Mouse (Mus musculus): ENCODE data around the gene Myadm. TPM values are rescaled to one million over a fixed set of nuclear protein-coding genes. Genes with fewer than 3 reads are reported as not detected.

Gene Myadm
- total RNA-seq, 2 experiments from 2014 or later: 3.2 to 14.0 TPM

DNA sequence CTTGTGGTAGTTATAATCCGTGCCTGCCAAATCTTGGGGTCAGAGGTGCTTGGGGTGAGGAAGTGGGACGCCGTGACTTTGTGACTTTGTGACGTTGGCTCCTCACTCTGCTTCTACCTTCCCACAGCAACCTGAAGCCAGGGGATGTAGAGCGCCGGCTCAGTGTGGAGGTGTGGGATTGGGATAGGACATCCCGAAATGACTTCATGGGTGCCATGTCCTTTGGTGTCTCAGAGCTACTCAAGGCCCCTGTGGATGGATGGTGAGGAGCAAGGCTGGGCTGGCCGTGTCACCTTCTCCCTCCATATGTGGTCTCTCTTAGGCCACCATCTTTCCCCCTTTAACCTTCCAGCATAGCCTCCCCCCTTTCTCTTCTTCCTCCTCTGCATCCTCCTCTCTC, 24.7 kb downstream of the Myadm start:
- no peak for ATAC-seq (replicated peaks; ENCODE audit: poor library complexity, severe bottlenecking)

DNA sequence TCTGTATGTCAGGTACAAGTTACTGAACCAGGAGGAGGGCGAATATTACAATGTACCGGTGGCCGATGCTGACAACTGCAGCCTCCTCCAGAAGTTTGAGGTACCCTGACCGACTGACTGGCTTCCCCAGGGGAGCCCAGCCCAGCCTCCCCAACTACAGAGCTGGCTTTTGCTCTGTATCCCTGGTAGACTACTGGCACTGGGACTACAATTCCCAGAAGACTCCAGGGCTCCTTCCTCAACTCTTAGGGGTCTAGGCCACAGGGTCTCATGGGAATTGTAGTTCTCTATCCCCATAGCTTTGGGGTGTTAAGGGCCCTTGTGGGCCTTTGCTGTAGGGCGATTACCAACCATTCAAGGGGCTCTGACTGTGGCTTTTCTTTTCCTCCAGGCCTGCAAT, 25.2 kb downstream of the Myadm start:
- no peak for ATAC-seq (replicated peaks; ENCODE audit: poor library complexity, severe bottlenecking)

DNA sequence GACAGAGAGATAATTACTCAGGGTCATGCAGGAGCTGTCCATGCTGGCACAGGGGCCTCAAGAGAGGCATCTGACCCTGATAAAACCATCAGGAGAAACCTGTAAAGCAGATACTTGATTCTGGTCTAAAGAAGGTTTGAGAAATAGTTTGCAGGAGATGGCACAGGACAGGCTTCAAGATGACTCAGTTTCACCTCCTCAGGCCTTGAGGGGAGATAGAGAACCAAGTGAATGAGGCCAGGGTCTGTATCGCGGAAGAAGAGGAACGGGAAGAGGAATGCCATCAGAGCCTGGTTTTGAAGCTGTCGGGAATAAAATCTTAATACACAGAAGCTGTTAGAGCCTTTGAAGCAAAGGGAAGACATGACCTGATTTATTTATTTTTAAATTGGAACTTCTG, 28.8 kb downstream of the Myadm start:
- no peak for ATAC-seq (replicated peaks; ENCODE audit: poor library complexity, severe bottlenecking)

DNA sequence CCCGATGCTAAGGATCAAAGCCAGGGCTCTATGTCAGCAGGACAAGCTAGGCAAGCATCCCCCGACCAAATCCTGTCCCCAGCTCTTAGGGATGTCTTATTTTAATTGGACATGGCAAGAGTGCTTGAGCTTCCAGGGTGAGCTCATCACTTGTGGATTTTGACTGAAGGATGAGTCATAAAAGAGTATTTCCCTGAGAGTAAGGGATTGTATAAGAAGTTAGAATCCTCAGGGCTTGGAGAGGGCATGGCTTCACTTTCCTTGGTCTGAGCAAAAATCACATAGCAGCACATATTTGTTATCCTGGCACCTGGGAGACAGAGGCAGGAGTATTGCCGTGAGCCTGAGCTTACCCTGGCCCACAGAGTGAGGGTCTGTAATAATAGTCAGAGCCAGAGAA, 32.0 kb downstream of the Myadm start:
- ATAC-seq (replicated peaks; ENCODE audit: poor library complexity, severe bottlenecking): no peak

DNA sequence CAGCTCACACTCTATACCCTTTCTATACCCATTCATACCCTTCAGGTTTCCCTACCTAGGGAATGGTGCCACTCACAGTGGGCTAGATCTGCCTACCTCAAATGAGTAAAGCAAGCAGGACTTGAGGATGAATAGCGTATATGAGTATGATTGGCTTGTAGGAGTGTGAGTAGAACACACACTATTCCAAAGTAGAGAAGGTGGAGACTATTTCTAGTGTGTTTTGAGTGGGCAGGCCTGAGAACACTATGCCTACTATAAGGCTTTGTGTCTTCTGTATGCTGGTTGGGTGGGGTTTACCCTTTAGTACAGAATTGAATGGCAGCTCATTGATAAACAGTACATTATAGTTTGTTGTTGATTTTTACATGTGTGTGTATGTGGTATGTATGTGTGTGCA, 34.9 kb downstream of the Myadm start:
- no peak for ATAC-seq (replicated peaks; ENCODE audit: poor library complexity, severe bottlenecking)

DNA sequence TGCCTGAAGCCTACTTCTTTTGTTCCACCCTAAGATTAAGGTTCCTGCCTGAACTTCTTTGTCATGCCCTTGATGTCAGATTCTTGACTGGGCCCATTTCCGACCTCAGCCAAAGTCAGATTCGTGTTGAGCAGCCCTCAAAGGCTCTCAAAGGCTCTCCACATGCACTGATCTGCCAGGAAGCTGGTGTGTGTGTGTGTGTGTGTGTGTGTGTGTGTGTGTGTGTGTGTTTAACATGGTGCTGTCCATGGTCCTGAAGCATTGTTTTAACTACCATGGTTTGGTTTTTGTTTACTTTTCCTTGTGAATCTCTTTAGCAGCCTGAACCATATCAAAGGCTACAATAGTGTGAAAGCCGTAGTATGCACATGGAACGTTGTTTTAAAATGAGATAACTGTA, 39.1 kb downstream of the Myadm start:
- no peak for ATAC-seq (replicated peaks; ENCODE audit: poor library complexity, severe bottlenecking)

DNA sequence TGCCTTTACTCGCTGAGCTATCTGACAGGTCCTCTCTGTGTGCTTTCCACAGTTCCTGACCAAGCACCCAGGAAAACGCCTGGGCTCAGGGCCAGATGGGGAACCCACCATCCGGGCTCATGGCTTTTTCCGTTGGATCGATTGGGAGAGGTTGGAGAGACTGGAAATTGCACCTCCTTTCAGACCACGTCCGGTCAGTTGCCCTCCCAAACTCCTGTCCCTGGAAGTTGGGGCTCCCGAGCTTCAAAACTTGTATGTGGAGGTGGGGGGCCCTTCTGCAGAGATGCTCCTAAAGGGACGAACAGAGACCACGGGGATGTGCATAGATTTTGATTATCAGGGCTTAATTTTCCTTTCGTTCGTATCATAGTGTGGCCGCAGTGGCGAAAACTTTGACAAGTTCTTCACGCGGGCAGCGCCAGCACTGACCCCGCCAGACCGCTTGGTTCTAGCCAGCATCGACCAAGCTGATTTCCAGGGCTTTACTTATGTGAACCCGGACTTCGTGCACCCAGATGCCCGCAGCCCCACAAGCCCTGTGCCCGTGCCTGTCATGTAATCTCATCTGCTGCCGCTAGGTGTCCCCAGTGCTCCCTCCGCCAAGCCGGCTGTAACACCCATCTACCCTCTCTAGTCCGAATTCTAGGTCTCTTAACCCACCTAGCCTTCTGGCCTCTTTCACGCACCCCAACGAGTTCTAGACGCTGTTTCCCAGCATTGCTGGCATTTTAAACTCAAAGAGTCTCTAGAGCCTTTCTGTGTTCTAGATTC, 41.1 kb downstream of the Myadm start:
- peak; percentile 92 for ATAC-seq (replicated peaks; ENCODE audit: poor library complexity, severe bottlenecking)

DNA sequence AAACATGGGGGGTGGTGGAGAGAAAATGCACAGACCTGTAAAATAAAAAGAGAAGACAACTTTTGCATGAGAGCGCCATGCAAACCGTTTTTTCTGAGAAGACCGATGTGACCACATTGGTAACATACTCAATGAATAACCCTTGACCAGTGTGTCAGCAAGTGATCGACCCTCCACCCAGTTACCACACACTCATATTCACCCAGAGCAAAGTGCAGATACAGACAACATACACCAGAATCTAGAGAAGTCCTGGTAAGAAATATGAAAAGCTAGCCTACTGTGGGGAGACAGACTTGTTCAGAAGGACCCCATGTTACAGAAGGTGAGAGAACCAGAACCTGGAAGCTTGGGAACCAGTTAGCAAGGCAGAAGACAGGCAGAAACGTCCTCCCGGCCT, 42.3 kb downstream of the Myadm start:
- no peak for ATAC-seq (replicated peaks; ENCODE audit: poor library complexity, severe bottlenecking)

DNA sequence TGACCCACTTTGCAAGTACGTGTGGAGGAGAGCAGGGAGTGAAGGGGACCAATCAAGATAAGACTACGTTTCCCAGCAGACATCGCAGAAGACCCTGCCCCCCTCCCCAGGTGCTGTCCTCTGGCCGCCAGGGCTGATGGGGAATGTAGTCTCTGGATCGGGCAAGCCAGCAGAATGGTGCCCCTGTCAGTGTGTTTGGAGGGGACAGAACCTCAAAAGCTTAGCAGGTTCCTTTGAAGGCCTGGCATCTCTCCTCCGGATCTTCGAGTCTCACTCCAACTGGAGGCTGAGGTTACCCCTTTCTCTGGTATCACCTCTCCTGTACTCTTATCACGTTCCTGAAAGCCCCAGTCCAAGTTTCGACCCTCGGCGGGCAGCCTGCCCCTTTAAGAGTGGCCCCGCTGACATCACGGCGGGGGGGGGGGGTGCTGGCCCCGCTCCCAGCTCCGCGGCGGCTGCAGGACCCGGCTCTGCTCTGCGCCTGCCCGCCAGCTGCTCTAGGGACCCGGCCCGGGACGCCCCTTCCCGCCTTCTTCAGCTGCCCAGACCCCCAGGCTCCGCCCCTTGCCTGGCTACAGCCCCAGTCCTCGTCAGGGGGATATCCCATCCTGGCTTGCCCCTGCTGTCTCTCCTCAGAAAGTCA, 42.8 kb downstream of the Myadm start:
- ATAC-seq (replicated peaks; ENCODE audit: poor library complexity, severe bottlenecking): peak; percentile 8; the same call in 1 of the 2 replicates

DNA sequence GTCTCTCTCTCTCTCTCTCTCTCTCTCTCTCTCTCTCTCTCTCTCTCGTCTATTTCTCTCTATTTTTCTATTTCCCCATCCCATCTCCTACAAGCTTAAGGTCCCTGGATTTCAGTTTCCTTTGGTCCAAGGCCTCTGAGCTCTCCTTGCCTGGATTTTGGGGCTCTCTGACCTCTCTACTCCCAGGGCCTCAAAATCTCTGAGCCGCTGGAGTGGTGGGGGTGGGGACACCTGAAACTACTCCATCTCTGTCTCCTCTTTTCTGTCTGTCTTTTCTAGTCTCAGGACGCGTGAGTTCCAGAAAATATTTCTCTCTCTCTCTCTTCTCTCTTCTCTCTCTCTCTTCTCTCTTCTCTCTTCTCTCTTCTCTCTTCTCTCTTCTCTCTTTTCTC, 43.3 kb downstream of the Myadm start:
- no peak for ATAC-seq (replicated peaks; ENCODE audit: poor library complexity, severe bottlenecking)

DNA sequence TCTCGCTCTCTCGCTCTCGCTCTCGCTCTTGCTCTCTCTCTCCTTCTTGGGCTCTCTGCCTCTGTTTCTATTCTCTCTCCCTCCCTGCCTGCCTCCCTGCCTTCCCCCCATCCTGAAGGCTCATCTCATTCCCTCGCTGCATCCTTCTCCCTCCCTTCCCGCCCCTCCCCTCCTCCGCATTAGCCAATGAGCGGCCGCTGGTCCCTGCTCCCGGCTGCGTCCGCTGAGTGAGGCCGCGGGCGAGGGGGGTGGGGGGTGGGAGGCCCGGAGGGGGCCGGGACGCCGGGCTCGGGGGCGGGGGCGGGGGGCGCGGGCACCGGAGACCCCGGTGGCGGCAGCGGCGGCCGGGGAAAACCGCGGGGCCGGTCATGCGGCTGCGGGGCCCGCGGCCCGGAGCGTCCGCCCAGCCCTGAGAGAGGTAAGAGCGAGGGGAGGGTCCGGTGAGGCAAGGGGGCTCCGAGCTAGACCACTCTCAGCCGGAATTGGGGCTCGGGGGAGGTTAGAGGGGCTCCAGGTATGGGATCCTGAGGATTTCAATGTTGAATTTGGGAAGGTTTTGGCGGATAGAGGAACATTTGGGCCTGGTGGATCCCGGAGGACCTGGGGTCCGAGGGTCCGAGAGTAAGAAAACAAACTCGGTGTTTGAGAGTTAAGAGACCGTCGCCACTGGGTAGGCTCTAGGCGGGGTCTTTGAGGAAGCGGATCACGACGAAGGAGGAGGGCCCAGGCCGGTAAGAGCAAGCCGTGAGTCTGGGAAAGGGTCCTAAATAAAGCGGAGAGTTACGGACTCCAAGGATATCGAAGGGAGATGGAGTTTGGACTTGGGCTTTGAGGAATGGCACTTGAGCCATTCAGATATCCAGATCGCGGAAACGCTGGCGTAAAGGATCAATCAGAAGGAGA, 44.0 kb downstream of the Myadm start, which contains the start of gene Cacng7:
Gene Cacng7, plus strand, starts transcription at position 337 of the 903 bp plus-strand sequence.
- ATAC-seq (replicated peaks; ENCODE audit: poor library complexity, severe bottlenecking): no peak

DNA sequence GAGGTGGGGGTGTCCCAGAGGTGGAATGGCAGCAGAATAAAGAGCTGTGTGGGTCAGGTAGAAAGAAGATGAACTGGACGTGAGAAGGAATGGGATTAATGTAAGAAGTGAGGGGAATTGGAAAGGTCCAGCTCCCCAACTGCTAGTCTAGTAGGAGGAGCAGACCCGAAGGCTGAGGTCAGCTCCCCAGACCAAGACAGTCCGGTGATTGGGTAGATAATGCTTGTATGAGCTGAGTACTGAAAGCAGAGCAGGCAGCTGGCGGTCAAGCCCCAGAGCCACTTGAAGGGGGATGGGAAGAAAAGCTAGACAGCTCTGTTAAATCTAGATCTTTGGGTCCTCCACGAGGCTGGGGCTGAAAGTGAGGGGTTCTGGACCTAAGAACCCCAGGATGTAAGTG, 44.7 kb downstream of the Myadm start:
- no peak for ATAC-seq (replicated peaks; ENCODE audit: poor library complexity, severe bottlenecking)

DNA sequence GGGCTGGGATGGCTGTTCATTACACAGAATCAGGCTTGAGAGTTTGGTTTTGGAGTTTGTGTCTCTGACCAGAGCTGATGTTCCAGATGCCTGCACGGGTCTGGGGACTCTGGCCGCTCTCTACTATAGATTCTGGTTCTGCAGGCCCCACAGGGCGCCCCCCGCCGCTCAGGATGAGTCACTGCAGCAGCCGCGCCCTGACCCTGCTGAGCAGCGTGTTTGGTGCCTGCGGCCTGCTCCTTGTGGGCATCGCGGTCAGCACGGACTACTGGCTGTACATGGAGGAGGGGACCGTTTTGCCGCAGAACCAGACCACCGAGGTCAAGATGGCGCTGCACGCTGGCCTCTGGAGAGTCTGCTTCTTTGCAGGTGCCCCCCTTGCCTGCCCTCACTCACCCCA, 47.5 kb downstream of the Myadm start:
- no peak for ATAC-seq (replicated peaks; ENCODE audit: poor library complexity, severe bottlenecking)

DNA sequence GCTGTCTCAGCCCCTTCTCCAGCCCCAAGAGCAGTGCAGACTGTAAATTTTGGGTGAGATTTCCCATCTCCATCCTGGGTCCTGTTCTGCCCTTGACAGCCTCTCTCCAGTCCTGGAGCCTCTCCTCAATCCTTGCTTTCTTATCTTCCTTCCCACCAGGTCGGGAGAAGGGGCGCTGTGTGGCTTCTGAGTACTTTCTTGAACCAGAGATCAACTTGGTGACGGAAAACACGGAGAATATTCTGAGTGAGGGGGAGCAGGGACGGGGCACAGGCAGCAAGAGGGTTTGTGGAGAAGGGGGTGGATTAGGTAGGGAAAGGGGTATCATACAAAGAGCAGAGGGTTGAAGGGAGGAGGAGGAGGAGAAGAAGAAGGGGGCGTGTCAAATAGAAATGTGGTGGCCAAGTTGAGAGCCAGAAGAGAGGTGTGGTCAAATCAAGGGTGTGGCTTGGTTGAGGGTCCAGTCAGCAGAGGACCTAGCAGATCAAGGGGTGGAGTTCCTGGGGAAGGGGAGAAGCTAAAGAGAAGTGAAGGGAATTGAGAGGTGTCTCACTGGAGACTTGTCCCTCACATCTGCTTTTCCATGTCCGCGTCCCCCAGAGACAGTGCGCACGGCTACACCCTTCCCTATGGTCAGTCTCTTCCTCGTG, 49.5 kb downstream of the Myadm start:
- ATAC-seq (replicated peaks; ENCODE audit: poor library complexity, severe bottlenecking): no peak

DNA sequence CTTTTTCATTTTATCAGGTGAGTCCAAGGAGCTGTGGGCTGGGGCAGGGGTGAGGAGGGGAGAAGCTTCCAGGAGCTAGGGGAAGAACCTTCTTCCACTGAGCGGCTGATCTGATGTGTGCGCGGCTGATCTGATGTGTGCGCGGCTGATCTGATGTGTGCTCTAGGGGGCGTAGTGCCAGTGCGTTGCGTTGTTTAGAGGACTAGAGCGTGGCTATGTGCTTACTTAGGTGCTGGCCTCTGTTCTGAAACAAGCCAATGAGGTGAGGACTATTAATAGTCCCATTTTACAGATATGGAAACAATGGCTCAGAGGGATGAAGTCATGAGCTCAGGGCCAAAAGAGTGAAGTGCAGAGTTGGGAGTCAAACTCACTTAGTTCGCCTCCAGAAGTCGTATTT, 50.1 kb downstream of the Myadm start:
- no peak for ATAC-seq (replicated peaks; ENCODE audit: poor library complexity, severe bottlenecking)

DNA sequence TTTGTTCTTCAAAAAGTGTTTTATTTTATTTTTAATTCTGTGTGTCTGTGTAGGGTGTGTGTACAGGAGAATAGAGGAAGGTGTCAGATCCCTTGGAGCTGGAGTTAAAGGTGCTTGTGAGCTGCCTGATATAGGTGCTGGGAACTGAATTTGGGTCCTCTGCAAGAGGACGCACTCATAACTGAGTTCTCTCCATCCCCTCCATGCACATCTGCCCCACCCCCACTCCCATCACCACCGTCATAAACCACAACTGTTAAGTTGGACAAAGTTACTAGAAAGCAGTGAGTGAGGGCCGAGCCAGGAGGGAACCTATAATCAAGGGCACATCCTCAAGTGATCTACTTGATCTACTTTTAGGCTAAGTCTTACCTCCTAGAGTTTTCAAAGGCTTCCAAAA, 55.0 kb downstream of the Myadm start:
- ATAC-seq (replicated peaks; ENCODE audit: poor library complexity, severe bottlenecking): no peak

DNA sequence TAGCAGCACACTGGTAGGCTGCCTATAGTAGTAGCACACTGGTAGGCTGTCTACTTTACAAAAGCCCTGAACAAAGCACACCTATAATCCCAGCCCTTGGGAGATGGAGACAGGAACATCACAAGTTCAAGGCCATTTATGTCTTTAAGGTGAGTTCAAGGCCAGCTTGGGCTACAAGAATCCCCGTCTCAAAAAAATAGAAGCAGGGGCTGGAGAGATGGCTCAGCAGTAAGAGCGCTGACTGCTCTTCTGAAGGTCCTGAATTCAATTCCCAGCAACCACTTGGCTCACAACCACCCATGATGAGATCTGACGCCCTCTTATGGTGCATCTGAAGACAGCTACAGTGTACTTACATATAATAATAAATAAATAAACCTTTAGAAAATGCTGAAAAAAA, 56.4 kb downstream of the Myadm start:
- no peak for ATAC-seq (replicated peaks; ENCODE audit: poor library complexity, severe bottlenecking)

DNA sequence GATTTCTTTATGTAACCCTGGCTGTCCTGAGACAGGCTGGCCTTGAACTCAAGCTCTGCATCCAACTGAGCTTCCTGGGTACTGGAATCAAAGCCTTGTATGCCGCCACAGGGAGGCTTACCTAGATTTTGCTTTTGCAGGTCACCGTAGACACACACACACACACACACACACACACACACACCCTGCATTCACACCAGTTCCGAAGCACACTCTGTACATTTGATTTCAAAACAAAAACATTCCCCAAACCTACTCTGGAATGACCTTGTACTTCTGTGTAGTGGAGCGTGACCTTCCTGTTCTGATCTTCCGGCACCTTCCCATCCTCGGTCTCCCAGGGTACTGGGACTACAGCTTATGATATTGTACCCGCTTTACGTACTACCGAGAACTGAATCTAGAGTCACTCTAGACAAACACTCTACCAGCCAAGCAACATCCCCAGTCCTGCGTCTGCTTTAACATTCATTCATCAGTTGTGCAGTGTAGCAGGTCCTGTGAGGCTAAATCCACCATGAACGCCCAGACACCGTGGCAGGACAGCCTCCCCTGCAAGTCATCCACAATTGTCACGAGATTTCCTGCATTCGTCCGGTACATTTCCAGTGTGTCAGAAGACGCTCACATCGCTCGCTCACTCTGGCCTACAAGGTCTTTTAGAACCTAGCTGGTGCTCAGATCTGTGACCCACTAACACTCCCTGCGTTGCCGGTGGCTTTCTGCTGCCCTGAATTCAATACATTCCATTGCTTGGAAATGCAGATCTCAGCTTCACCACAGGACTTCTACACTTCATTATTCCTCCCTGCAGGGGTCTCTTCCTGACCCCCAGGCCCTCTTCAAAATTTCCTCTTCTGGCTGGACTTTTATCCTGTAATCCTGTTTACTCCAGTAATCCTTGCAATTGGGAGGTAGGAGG, 58.7 kb downstream of the Myadm start:
- ATAC-seq (replicated peaks; ENCODE audit: poor library complexity, severe bottlenecking): no peak

DNA sequence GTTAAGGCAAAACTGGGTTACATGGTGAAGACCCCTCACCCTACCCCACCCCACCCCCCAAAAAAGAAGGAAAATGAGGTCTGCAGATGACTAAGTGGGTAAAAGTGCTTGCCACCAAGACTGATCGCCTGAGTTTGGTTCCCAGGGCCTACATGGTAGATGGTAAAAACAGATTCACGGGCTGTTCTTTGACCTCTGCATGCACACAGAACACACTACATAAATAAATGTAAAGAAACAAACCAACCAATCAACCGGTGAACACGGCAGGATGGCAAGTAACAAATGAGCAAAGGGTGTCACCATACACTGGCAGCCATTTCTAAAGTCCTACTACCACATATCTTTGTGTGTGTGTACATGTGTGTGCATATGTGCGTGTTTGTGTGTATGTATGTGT, 59.4 kb downstream of the Myadm start:
- ATAC-seq (replicated peaks; ENCODE audit: poor library complexity, severe bottlenecking): no peak

DNA sequence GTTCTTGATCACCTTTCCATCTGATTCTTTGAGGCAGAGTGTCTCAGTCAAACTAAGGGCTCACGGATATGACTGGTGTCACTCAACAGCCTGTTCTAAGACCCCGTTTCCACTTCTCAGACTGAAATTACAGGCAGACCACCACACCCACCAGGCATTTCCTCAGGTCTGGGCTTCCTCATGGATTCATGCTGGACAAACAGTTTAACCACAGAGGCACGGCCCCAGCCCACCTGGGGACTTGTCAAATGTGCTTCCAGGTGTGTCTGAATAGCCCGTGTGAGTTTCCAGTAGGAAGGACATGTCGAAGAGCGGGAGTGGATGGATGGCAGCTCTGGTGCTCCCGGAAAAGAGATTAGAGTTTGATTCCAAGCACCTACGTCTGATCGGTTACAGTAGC, 60.9 kb downstream of the Myadm start:
- no peak for ATAC-seq (replicated peaks; ENCODE audit: poor library complexity, severe bottlenecking)

Measured in granulocyte monocyte progenitor cell, adult 5-6 weeks (primary cell).